Mouse (Mus musculus) megakaryocyte, embryonic 14.5 days (primary cell): ENCODE measurements around the gene Fpr3. TPM values are rescaled to one million over a fixed set of nuclear protein-coding genes. Genes with fewer than 3 reads are reported as not detected.
"Not testable (repeated sequence)": the region's sequence is repeated elsewhere in the genome, so short reads cannot be mapped to it uniquely, and the experiment has no call there.

Source experiments
- H3K27me3 ChIP-seq: replicated peaks from 2 replicates; pipeline ENCODE3; 2012; ENCODE audit warnings: inconsistent platforms
- H3K36me3 ChIP-seq: replicated peaks from 2 replicates; pipeline ENCODE3; 2012; ENCODE audit warnings: low read length, inconsistent platforms, mixed read lengths
- H3K4me1 ChIP-seq: 2 replicates; pipeline ENCODE4 v1.6.1; 2012; ENCODE audit warnings: inconsistent platforms
- H3K4me3 ChIP-seq: replicated peaks from 2 replicates; pipeline ENCODE3; 2012; ENCODE audit warnings: moderate library complexity, mild to moderate bottlenecking, inconsistent platforms
- H3K9me3 ChIP-seq: 2 replicates; pipeline ENCODE4 v1.6.1; 2012; ENCODE audit warnings: inconsistent platforms
- FLI1 ChIP-seq: IDR thresholded peaks from 2 replicates; pipeline ENCODE4 v1.6.1; 2012; ENCODE audit warnings: low read length, inconsistent platforms, mixed read lengths
- GATA1 ChIP-seq: IDR thresholded peaks from 3 replicates; pipeline ENCODE4 v1.6.1; 2012; ENCODE audit warnings: mixed read lengths, low read length, inconsistent platforms, borderline replicate concordance
- polyA plus RNA-seq: library from polyadenylated mRNA; stranded (reverse); fragments of >175 nt; gene quantifications from 2 replicates; pipeline ENCODE4 v1.2.3, GENCODE M21; 2012; ENCODE audit warnings: low replicate concordance; ENCODE audit not compliant: insufficient read depth

The Fpr3 gene
- polyA plus RNA-seq, 1 experiment: not detected

DNA sequence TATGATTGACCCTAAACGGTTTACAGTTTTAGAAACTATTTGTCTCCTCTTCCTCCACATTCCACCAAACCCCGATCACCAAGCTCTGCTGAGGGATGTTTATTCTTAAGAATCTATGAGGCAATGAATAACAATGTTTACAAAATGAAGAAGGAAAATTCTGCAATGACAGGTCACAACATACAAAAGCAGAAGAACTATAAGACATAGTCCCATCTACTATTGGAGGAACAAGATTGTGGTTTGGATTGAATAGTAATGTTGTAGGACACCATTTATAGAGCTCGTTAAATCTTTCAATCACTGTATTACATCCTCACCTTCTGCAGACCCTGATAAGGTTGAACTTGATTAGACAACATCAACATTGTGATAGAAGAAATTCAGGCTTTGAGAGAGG, 5.0 kb upstream of the Fpr3 start:
- Histone ChIP-seq H3K4me1 (0 out of 2 replicates have a peak, but pooled peaks cover 3% of the 10 kb centered on the region), H3K36me3 (no peaks in the 10 kb centered on the region), H3K4me3 (no peak overlapping the region), H3K9me3 (no peaks in the 10 kb centered on the region), H3K27me3 (no peaks in the 10 kb centered on the region)
- TF ChIP-seq FLI1 (no peak), GATA1 (no peak)

DNA sequence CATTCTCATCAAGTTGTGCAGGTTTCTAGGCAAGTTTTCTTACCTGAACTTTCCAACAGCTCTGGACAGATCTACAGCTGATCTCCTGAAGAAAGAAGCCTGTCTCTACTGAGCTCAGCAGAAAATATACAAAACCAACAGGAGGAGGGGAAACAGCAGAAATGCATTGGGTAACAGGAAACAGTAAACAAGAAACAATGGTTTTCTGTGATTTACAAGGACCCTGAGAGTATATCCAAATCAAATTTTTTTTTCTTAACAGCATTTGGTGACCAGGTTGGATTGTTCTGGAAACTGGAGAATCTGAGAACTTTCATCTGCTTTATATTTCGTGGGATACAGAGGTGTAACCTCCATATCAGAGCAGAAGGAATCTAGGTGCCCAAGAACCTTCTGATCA, 3.8 kb upstream of the Fpr3 start, which contains the start of gene Fpr1:
TSS of gene Fpr1 (minus strand) at position 101 of the 400 bp plus-strand sequence.
- H3K4me3 ChIP-seq: peak within 1 kb of the TSS; percentile 12
- H3K4me1 ChIP-seq: 0 out of 2 replicates have a peak, but pooled peaks cover 3% of the 10 kb centered on the region
- no peaks in the 10 kb centered on the region for H3K27me3 ChIP-seq
- H3K36me3 ChIP-seq: no peaks in the 10 kb centered on the region
- H3K9me3 ChIP-seq: no peaks in the 10 kb centered on the region
- TF ChIP-seq GATA1 (no peak), FLI1 (no peak)

DNA sequence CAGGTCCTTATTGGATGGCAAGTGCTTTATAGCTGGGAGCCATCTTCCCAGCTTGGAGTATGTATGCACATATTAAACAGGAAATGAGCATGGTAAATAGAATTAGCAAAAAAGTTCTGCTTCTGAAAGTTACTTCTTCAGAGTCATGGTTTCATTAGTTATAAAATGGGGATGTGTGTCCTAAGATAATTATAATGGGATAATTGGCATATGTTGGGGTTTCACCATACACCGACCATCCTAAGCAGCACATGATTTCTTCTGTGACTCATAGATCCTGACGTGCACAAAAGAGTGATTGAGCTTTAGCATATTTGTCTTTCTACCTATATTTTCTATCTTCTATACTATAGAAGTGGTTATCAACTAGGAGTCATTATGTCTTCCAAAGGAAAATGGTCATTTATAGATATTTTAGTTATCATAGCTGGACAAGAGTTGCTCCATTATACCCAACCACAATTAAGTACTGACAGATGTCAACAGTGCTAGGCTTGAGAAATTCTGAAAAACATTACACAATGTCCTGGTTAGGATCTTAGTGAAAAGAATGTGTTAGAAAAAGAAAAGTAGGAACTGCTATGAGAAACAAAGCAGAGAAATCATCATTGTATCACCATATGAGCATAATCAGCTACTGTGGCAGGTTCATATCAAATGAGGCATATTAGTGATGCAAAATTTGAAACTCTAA, 2.2 kb downstream of the Fpr3 start:
- H3K36me3 ChIP-seq: no peaks in the 10 kb centered on the region
- no peak for TF ChIP-seq GATA1
- TF ChIP-seq FLI1: no peak
- no peaks in the 10 kb centered on the region for H3K9me3 ChIP-seq
- H3K4me3 ChIP-seq: no peak overlapping the region
- no peaks in the 10 kb centered on the region for H3K27me3 ChIP-seq
- peaks cover 7% of the 10 kb centered on the region for H3K4me1 ChIP-seq

DNA sequence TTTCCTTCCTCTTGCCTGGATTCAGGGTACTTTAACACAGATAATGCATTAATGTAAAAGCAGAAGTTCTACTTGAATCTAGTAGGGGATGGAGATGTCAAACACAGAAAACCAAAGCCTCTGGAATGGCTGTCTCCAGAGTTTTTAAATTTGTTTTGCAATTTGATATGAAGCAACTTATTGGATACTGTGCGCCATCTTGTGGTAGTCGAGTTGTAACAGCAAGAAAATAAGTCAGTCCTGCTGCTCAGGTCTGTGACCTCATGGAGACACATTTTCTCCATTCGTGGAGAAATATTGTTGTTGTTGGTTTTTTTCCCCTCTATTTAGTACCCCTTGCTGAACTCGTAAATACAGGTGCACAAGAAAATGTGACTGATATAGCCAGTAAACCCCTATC, 8.4 kb downstream of the Fpr3 start:
- no peaks in the 10 kb centered on the region for H3K36me3 ChIP-seq
- H3K27me3 ChIP-seq: no peaks in the 10 kb centered on the region
- peaks cover 7% of the 10 kb centered on the region for H3K4me1 ChIP-seq
- no peaks in the 10 kb centered on the region for H3K9me3 ChIP-seq
- TF ChIP-seq FLI1: no peak
- TF ChIP-seq GATA1: no peak
- H3K4me3 ChIP-seq: no peak overlapping the region

DNA sequence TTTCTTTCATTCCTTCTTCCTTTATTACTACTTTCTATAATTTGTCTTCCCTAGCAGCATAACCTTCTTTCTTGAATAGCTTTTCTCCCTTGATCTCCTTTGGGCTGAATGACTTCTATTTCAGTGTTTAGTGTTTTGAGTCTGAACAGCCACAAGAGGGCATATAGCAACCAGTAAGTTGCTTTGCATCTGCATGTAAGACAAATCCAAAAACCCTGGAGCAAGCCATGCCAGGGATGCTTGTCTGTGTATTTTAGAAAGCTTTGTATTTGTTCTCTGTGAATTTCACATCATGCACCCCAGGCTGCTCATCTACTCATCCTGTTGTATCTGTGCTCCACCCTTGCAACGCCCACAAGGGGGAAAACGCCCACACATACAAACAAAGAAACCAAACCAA, 11.6 kb downstream of the Fpr3 start:
- Histone ChIP-seq H3K9me3 (no peaks in the 10 kb centered on the region), H3K4me3 (no peak overlapping the region), H3K36me3 (no peaks in the 10 kb centered on the region), H3K4me1 (no peaks in the 10 kb centered on the region), H3K27me3 (peaks cover 4% of the 10 kb centered on the region)
- no peak for TF ChIP-seq FLI1
- no peak for TF ChIP-seq GATA1

DNA sequence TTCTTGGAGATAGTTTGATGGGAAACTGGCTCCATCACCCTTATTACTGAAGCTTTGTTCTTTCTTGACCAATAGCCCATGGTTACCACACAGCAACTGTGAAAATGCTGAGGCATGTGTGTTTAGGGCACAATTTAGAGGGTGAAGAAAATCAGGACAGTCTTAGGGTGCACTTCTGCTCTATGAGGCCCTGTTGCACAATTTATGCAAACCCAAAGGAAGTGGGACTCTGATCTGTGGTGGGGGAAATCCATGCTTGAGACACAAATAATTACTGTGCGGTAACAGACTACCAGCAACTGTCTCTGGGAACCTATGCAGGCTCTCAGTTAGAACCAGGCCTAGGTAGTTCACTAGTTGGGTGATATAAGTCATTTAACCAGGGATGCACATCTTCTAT, 13.1 kb downstream of the Fpr3 start:
- Histone ChIP-seq H3K27me3 (peaks cover 4% of the 10 kb centered on the region), H3K4me3 (no peak overlapping the region), H3K4me1 (no peaks in the 10 kb centered on the region), H3K9me3 (no peaks in the 10 kb centered on the region), H3K36me3 (no peaks in the 10 kb centered on the region)
- TF ChIP-seq GATA1 (no peak), FLI1 (no peak)

DNA sequence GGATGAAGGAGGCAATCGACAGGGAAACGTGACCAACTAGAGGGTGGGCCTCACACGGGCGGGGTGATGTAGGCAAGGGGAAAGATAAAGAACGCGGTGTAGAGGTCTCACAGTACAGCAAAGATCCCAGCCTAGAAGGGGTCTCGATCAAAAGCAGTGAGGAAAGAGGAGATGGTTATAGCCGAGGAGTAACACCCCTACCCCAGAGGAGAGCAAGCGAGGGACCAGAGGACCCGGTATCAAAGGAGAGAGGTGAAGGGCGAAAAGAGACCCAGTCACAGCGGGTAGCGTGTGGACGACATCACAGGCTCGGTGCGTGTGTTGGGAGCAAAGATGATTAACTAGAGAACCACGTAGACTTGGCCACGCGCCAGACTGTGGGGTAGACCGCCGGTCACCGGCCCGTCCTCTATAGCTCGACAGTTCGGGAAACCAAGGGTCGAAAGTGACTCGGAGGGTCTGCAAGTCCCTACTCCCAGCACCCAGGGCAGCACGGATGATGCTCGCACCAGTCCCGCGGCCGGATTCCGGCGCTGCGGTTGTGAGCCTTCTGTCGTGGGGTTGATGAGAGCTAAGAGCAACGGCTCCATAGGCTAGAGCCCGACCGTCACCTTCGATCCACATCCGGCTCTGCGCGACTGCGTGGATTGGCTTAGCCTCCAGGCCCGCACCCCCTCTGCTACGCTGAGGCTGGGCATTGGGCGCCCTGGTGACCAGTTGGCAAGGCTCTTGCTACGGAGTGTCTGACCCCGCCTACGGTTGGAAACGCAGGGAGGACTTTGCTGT, 22.2 kb downstream of the Fpr3 start:
- H3K4me1 ChIP-seq: peaks cover 8% of the 10 kb centered on the region; the same call in 1 of the 2 replicates
- H3K9me3 ChIP-seq: peaks cover 18% of the 10 kb centered on the region
- TF ChIP-seq GATA1 (no peak), FLI1 (no peak)
- peaks cover 24% of the 10 kb centered on the region for H3K27me3 ChIP-seq
- H3K36me3 ChIP-seq: no peaks in the 10 kb centered on the region
- peak overlapping the region; percentile 81 for H3K4me3 ChIP-seq

- H3K4me3 ChIP-seq: not testable (repeated sequence)
- peaks cover 15% of the 10 kb centered on the region for H3K27me3 ChIP-seq
Measured at GRCm38 (mm10) chr17:17912618-17913017, 25.0 kb downstream of the Fpr3 start.

GRCm38 (mm10) chr17:17917376-17917775, 29.7 kb downstream of the Fpr3 start:
- H3K36me3 ChIP-seq: no peaks in the 10 kb centered on the region
- no peak for TF ChIP-seq FLI1
- no peak for TF ChIP-seq GATA1
- no peaks in the 10 kb centered on the region for H3K9me3 ChIP-seq

More at GRCm38 (mm10) chr17:17912618-17913017, 25.0 kb downstream of the Fpr3 start:
- H3K9me3 ChIP-seq: peaks cover 18% of the 10 kb centered on the region
- H3K4me1 ChIP-seq, H3K36me3 ChIP-seq: not testable (repeated sequence)

DNA sequence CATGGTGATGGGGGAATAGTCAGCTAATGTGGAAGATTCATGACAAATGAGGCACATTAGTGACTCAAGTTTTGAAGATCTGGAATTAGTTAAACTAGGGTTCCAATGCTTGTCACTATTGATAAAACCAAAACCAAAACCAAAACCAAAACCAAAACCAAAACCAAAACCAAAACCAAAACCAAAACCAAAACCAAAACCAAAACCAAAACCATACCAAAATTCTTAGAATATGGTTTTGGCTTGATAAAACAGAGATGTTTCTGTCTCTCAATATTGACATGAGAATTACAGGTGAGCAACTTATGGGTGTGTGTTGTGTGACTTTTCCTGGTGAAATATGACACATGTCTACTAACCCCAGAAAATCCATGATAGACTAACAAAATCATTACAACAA, 30.1 kb downstream of the Fpr3 start:
- H3K27me3 ChIP-seq: no peaks in the 10 kb centered on the region
- no peaks in the 10 kb centered on the region for H3K4me1 ChIP-seq
- no peak overlapping the region for H3K4me3 ChIP-seq
- TF ChIP-seq FLI1: no peak
- no peak for TF ChIP-seq GATA1
- H3K9me3 ChIP-seq: no peaks in the 10 kb centered on the region
- H3K36me3 ChIP-seq: no peaks in the 10 kb centered on the region

More at GRCm38 (mm10) chr17:17917376-17917775, 29.7 kb downstream of the Fpr3 start:
- H3K27me3 ChIP-seq: no peaks in the 10 kb centered on the region
- no peak overlapping the region for H3K4me3 ChIP-seq
- no peaks in the 10 kb centered on the region for H3K4me1 ChIP-seq
